Mouse (Mus musculus): ENCODE measurements around the gene Madcam1.

DNA sequence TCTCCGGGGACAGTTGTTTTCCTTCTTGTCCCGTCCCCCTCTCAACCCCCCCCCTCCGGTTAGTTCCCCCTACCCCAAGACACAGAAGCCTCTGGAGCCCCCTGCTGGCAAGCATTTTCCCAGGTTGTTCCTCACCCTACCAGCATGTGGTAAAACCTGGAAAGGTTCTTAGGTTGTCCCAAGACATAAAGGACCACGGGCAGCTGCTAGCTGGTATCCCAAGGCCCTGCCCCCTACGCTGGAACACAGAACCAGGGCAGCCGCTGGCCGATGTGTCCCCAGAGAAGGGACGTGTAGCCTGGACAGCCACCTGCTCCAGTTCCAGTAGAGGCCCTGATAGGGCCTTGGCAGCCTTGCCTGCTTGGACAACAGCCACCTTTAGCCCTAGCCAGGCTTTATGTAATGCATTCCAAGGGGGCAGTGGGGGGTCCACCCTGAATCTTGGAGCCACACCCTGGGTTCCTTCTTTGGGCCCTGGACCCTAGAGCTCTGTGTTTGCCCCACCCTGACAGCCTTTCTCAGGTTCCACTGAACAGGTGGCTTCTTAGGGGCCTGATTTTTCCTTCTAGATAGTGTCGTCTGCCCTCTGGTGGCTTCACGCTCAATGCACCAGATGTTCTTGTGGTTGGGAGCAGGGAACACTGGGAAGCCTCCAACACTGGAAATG lies 18.7 kb downstream of the Madcam1 start:
- peak; percentile 66 for TF ChIP-seq CTCF (IDR thresholded peaks at IDR 0.05)
- no peak for TF ChIP-seq EP300 (IDR thresholded peaks at IDR 0.05)
